Mouse (Mus musculus): Measurements from ENCODE around the gene Pcdh15. TPM values are rescaled to one million over a fixed set of nuclear protein-coding genes. Genes with fewer than 3 reads are reported as not detected.

Gene Pcdh15
- polyA plus RNA-seq, 1 experiment from 2014 or later: 2.0 TPM

DNA sequence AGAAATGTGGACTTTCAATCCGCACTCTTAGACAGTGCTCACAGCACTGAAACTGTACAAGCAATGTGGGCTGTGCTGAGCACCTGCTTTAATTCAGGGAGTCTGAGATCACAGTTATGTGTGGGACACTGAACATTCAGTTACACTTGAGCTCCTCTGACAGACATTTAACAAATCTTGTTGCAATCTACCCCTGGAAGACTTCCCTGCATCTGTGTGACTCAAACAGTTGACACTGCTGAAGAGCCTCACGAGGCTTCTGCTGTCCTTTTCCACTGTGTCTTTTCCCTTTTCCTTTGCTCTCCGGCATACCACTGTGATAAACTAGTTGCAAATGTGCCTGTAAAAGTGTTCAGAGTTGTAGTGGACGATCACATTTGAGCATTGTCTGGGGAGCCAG lies 793.1 kb downstream of the Pcdh15 start:
- Histone ChIP-seq H3K4me2 (ENCODE audit: low read depth, low read length) (no peak overlapping the region), H3K9ac (ENCODE audit: low read length) (no peak overlapping the region), H3K4me3 (replicated peaks; ENCODE audit: low read length) (no peak overlapping the region), H3K9me3 (replicated peaks; ENCODE audit: control insufficient read depth, low read length) (no peaks in the 10 kb centered on the region), H3K36me3 (ENCODE audit: control insufficient read depth, insufficient read depth, low read length) (no peaks in the 10 kb centered on the region), H3K27ac (ENCODE audit: low read length) (no peak overlapping the region), H3K4me1 (ENCODE audit: control insufficient read depth, insufficient read depth, low read length) (no peaks in the 10 kb centered on the region), H3K27me3 (ENCODE audit: control insufficient read depth, insufficient read depth, low read length) (no peaks in the 10 kb centered on the region)
- no peak for ATAC-seq (ENCODE audit: insufficient read depth, low FRiP score)
- 74% methylated on average over 4 of the region's 4 CpGs for WGBS

DNA sequence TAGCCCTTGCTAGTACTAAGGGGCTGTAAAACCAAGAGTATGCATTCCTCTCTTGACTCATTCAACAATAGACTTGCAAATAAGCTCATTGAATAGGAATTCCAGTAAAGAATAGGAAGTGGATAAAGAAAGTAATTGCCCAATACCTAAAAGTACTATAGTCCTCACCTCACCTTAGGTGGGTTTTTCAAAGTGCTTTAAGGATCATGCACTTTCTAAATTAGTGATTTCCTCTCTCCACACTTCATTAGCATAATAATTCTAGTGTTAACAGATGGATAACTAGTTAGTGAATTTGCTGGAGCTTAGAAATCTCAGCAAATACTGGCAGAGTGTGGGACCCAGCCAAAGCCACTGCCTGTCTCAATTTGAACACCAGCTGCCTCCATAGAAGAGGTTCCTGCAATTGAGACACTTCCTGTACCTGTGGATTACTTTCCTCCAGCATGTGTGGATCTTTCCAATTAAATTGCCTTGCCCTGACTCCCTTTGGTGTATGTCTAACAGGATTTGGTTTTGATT lies 797.0 kb downstream of the Pcdh15 start:
- H3K36me3 ChIP-seq (ENCODE audit: control insufficient read depth, insufficient read depth, low read length): no peaks in the 10 kb centered on the region
- H3K4me3 ChIP-seq (replicated peaks; ENCODE audit: low read length): no peak overlapping the region
- no peak overlapping the region for H3K4me2 ChIP-seq (ENCODE audit: low read depth, low read length)
- no peak overlapping the region for H3K27ac ChIP-seq (ENCODE audit: low read length)
- ATAC-seq (ENCODE audit: insufficient read depth, low FRiP score): no peak
- H3K27me3 ChIP-seq (ENCODE audit: control insufficient read depth, insufficient read depth, low read length): no peaks in the 10 kb centered on the region
- no peaks in the 10 kb centered on the region for H3K9me3 ChIP-seq (replicated peaks; ENCODE audit: control insufficient read depth, low read length)
- H3K9ac ChIP-seq (ENCODE audit: low read length): no peak overlapping the region
- H3K4me1 ChIP-seq (ENCODE audit: control insufficient read depth, insufficient read depth, low read length): no peaks in the 10 kb centered on the region

DNA sequence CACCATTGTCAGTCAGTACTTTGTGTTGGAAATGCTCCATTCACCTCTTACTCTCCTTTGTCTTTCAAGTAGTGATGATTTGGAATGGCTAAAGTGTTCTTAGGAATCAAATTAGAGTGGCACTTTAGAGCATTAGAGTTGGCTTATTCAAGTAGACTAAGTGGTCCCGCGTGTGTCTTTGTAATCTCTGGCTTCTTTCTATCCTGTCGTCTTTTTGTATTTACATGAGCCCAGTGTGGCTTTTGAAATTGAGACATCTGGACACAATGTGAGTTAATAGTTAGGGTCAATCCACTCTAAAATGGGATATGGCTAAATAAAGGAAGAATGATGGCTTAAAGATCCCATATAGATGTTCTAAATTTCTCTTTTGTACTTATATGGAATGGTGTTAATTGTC lies 800.0 kb downstream of the Pcdh15 start:
- no peaks in the 10 kb centered on the region for H3K27me3 ChIP-seq (ENCODE audit: control insufficient read depth, insufficient read depth, low read length)
- no peaks in the 10 kb centered on the region for H3K36me3 ChIP-seq (ENCODE audit: control insufficient read depth, insufficient read depth, low read length)
- H3K9ac ChIP-seq (ENCODE audit: low read length): no peak overlapping the region
- no peak overlapping the region for H3K4me2 ChIP-seq (ENCODE audit: low read depth, low read length)
- ATAC-seq (ENCODE audit: insufficient read depth, low FRiP score): no peak
- H3K4me1 ChIP-seq (ENCODE audit: control insufficient read depth, insufficient read depth, low read length): no peaks in the 10 kb centered on the region
- H3K9me3 ChIP-seq (replicated peaks; ENCODE audit: control insufficient read depth, low read length): no peaks in the 10 kb centered on the region
- 72% methylated on average over 3 of the region's 3 CpGs for WGBS
- no peak overlapping the region for H3K27ac ChIP-seq (ENCODE audit: low read length)
- no peak overlapping the region for H3K4me3 ChIP-seq (replicated peaks; ENCODE audit: low read length)

DNA sequence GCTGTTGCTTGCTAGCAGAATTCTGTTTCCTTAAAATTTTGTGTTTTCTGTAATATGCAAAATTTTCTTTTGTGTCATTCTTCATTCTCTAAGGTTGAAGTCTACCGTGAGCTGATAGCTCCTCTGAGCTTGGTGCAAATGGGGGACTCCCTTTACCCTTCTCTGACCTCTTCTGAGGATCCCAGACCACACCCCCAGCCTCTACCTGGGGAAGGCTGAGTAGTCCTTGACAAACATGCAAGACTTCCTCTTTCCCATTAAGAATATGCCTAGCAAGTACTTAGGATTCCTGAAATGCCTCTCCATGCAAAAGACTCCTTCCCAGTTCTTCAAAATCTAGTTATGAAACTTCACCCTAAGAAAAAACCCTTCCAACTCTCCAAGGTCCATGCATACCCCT lies 808.5 kb downstream of the Pcdh15 start:
- Histone ChIP-seq H3K36me3 (ENCODE audit: control insufficient read depth, insufficient read depth, low read length) (no peaks in the 10 kb centered on the region), H3K4me2 (ENCODE audit: low read depth, low read length) (no peak overlapping the region), H3K9me3 (replicated peaks; ENCODE audit: control insufficient read depth, low read length) (no peaks in the 10 kb centered on the region), H3K27me3 (ENCODE audit: control insufficient read depth, insufficient read depth, low read length) (no peaks in the 10 kb centered on the region), H3K27ac (ENCODE audit: low read length) (no peak overlapping the region), H3K4me1 (ENCODE audit: control insufficient read depth, insufficient read depth, low read length) (no peaks in the 10 kb centered on the region), H3K9ac (ENCODE audit: low read length) (no peak overlapping the region), H3K4me3 (replicated peaks; ENCODE audit: low read length) (no peak overlapping the region)
- 71% methylated on average over 1 of the region's 1 CpGs for WGBS
- no peak for ATAC-seq (ENCODE audit: insufficient read depth, low FRiP score)

DNA sequence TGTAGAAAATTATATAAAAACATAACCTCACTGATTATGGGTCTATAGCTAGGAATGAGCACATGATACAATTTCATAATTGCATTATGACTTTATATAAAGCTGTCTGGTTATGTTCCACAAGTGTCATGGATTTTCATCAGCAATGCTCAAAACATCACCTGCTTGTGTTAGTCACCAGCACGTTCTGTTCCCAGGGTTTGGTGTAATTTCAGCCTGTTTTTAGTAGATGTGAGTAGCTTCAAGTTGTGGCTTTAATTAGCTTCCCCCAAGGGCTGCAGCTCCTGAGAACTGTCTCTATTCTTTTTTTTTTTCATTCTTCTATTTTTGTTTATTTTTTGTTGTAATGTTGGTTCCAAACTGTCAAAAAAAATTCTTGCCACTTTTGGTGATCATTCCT lies 809.4 kb downstream of the Pcdh15 start:
- H3K9me3 ChIP-seq (replicated peaks; ENCODE audit: control insufficient read depth, low read length): no peaks in the 10 kb centered on the region
- no peak for ATAC-seq (ENCODE audit: insufficient read depth, low FRiP score)
- H3K27me3 ChIP-seq (ENCODE audit: control insufficient read depth, insufficient read depth, low read length): no peaks in the 10 kb centered on the region
- H3K4me3 ChIP-seq (replicated peaks; ENCODE audit: low read length): no peak overlapping the region
- H3K27ac ChIP-seq (ENCODE audit: low read length): no peak overlapping the region
- WGBS: 63% methylated on average over 1 of the region's 1 CpGs
- H3K4me1 ChIP-seq (ENCODE audit: control insufficient read depth, insufficient read depth, low read length): no peaks in the 10 kb centered on the region
- H3K9ac ChIP-seq (ENCODE audit: low read length): no peak overlapping the region
- H3K36me3 ChIP-seq (ENCODE audit: control insufficient read depth, insufficient read depth, low read length): no peaks in the 10 kb centered on the region
- H3K4me2 ChIP-seq (ENCODE audit: low read depth, low read length): no peak overlapping the region

DNA sequence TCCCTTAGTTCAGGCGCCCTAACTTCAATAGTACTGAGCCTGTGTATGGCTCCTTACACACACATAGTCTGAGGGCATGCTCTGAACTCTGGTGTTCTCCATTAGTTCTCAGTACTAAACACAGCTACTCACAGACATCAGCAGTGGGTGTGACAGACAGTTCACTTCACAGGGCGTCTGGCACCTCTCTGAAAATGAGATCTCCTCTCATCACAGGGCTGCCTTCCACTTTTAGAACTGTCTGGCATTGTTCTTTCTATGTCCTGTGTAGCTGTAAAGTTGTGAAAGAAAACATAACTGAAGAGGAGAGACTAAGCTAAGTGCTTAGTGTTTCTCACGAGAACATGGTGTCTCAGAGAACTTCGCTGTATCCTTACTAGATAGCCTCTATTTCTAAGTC lies 816.0 kb downstream of the Pcdh15 start:
- Histone ChIP-seq H3K36me3 (ENCODE audit: control insufficient read depth, insufficient read depth, low read length) (no peaks in the 10 kb centered on the region), H3K4me2 (ENCODE audit: low read depth, low read length) (no peak overlapping the region), H3K4me3 (replicated peaks; ENCODE audit: low read length) (no peak overlapping the region), H3K4me1 (ENCODE audit: control insufficient read depth, insufficient read depth, low read length) (no peaks in the 10 kb centered on the region), H3K9me3 (replicated peaks; ENCODE audit: control insufficient read depth, low read length) (no peaks in the 10 kb centered on the region), H3K27me3 (ENCODE audit: control insufficient read depth, insufficient read depth, low read length) (no peaks in the 10 kb centered on the region), H3K9ac (ENCODE audit: low read length) (no peak overlapping the region), H3K27ac (ENCODE audit: low read length) (no peak overlapping the region)
- 78% methylated on average over 4 of the region's 4 CpGs for WGBS
- no peak for ATAC-seq (ENCODE audit: insufficient read depth, low FRiP score)

DNA sequence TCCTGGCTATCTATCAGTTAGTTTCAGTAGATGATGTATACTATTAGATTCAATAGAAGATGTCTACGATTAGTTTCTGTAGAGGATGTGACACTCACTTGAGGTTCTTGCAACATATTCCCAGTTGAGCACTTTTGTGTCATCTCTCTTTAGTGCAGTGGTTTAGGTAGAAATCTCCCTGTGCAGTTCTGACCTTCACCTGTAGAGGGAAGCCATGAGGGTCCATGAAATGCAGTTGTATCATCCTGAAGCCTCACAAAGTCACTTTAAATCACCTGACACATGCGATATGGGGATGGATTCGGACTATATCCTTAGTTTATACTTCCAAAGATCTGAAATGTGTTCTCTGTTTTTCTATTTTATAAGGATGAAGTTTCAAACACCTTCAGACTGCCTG lies 822.4 kb downstream of the Pcdh15 start:
- Histone ChIP-seq H3K27ac (ENCODE audit: low read length) (no peak overlapping the region), H3K4me1 (ENCODE audit: control insufficient read depth, insufficient read depth, low read length) (no peaks in the 10 kb centered on the region), H3K9ac (ENCODE audit: low read length) (no peak overlapping the region), H3K36me3 (ENCODE audit: control insufficient read depth, insufficient read depth, low read length) (no peaks in the 10 kb centered on the region), H3K27me3 (ENCODE audit: control insufficient read depth, insufficient read depth, low read length) (no peaks in the 10 kb centered on the region), H3K9me3 (replicated peaks; ENCODE audit: control insufficient read depth, low read length) (no peaks in the 10 kb centered on the region), H3K4me3 (replicated peaks; ENCODE audit: low read length) (no peak overlapping the region), H3K4me2 (ENCODE audit: low read depth, low read length) (no peak overlapping the region)
- 58% methylated on average over 3 of the region's 3 CpGs for WGBS
- ATAC-seq (ENCODE audit: insufficient read depth, low FRiP score): no peak

DNA sequence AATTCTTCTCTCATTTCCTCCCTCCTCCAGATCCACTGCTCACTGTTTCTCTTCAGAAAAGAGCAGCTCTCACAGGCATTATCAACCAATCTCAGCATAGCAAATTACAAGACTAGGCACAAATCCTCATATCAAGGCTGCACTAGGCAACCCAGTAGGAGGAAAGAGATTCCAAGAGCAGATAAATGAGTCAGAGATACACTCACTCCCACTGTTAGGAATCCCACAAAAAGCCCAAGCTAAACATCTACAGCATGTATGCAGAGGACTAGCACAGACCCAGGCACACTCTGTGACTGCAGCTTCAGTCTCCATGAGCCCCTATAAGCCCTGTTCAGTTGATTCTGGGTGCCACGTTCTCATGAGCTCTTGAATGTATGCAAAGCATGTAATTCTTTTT lies 829.5 kb downstream of the Pcdh15 start:
- H3K27me3 ChIP-seq (ENCODE audit: control insufficient read depth, insufficient read depth, low read length): no peaks in the 10 kb centered on the region
- WGBS: 88% methylated on average over 1 of the region's 1 CpGs
- H3K9ac ChIP-seq (ENCODE audit: low read length): no peak overlapping the region
- no peak overlapping the region for H3K4me2 ChIP-seq (ENCODE audit: low read depth, low read length)
- no peak overlapping the region for H3K27ac ChIP-seq (ENCODE audit: low read length)
- no peaks in the 10 kb centered on the region for H3K4me1 ChIP-seq (ENCODE audit: control insufficient read depth, insufficient read depth, low read length)
- no peaks in the 10 kb centered on the region for H3K9me3 ChIP-seq (replicated peaks; ENCODE audit: control insufficient read depth, low read length)
- H3K36me3 ChIP-seq (ENCODE audit: control insufficient read depth, insufficient read depth, low read length): no peaks in the 10 kb centered on the region
- no peak overlapping the region for H3K4me3 ChIP-seq (replicated peaks; ENCODE audit: low read length)
- ATAC-seq (ENCODE audit: insufficient read depth, low FRiP score): no peak

DNA sequence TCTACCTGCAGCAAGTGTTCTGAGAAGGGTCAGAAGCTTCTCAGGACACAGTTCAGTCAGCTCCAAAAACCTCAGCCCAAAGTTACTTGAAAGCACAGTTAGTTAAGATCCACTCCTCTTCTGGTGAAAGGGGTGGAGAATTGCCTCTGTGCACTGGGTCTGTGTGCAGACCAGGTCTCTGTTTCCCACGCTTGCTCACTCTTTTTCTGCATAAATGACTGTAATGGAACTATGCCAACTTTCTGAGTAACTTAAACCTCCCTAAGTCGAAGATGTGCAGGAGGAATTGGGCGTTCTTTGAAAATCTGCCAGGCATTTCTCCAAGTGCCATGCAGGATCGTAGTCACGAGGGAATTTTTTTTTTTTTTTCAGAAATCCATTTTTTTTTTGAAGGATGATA lies 830.6 kb downstream of the Pcdh15 start:
- Histone ChIP-seq H3K4me3 (replicated peaks; ENCODE audit: low read length) (no peak overlapping the region), H3K9ac (ENCODE audit: low read length) (no peak overlapping the region), H3K36me3 (ENCODE audit: control insufficient read depth, insufficient read depth, low read length) (no peaks in the 10 kb centered on the region), H3K27me3 (ENCODE audit: control insufficient read depth, insufficient read depth, low read length) (no peaks in the 10 kb centered on the region), H3K9me3 (replicated peaks; ENCODE audit: control insufficient read depth, low read length) (no peaks in the 10 kb centered on the region), H3K4me1 (ENCODE audit: control insufficient read depth, insufficient read depth, low read length) (no peaks in the 10 kb centered on the region), H3K4me2 (ENCODE audit: low read depth, low read length) (no peak overlapping the region), H3K27ac (ENCODE audit: low read length) (no peak overlapping the region)
- 32% methylated on average over 5 of the region's 5 CpGs for WGBS
- no peak for ATAC-seq (ENCODE audit: insufficient read depth, low FRiP score)

DNA sequence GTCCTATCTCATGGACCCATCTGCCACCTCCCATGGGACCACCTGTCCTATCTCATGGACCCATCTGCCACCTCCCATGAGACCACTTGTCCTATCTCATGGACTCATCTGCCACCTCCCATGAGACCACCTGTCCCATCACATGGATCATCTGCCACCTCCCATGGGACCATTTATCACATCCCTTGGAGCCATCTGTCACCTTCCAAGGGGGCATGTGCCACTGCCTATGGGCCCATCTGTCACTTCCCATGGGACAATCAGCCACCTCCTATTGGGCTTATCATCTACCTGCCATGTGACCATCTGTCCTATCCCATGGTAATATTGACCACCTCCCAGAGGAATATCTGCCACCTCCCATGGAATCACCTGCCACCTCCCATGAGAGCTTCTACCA lies 832.0 kb downstream of the Pcdh15 start:
- Histone ChIP-seq H3K27me3 (ENCODE audit: control insufficient read depth, insufficient read depth, low read length) (no peaks in the 10 kb centered on the region), H3K4me1 (ENCODE audit: control insufficient read depth, insufficient read depth, low read length) (no peaks in the 10 kb centered on the region), H3K4me2 (ENCODE audit: low read depth, low read length) (no peak overlapping the region), H3K36me3 (ENCODE audit: control insufficient read depth, insufficient read depth, low read length) (no peaks in the 10 kb centered on the region), H3K9ac (ENCODE audit: low read length) (no peak overlapping the region), H3K27ac (ENCODE audit: low read length) (no peak overlapping the region), H3K4me3 (replicated peaks; ENCODE audit: low read length) (no peak overlapping the region), H3K9me3 (replicated peaks; ENCODE audit: control insufficient read depth, low read length) (no peaks in the 10 kb centered on the region)
- no peak for ATAC-seq (ENCODE audit: insufficient read depth, low FRiP score)

Data from stomach, embryonic 16.5 days (tissue).